Mouse (Mus musculus) right cerebral cortex, postnatal 25 days (tissue): Measurements from ENCODE around the gene Rhebl1.

ENCODE experiments used
- DNase-seq: peaks from one replicate; pipeline ENCODE4 v3.0.0; 2022

The Rhebl1 gene

GRCm38 (mm10) chr15:98871070-98871915 lies 23.0 kb downstream of the Rhebl1 start, which contains the start of gene Kmt2d:
Gene Kmt2d (minus strand): TSS chr15:98871204.
- DNase-seq, result peak; percentile 57

- DNase-seq, result no peak
Observed at GRCm38 (mm10) chr15:98870179-98871069, 23.9 kb downstream of the Rhebl1 start.

GRCm38 (mm10) chr15:98869342-98870178 lies 24.8 kb downstream of the Rhebl1 start:
- DNase-seq, result no peak

- DNase-seq, result no peak
Observed at GRCm38 (mm10) chr15:98868346-98869063, 25.8 kb downstream of the Rhebl1 start.

GRCm38 (mm10) chr15:98867321-98867720 lies 27.0 kb downstream of the Rhebl1 start:
- DNase-seq, result peak; percentile 48

- DNase-seq, result no peak
Observed at GRCm38 (mm10) chr15:98866501-98866900, 27.8 kb downstream of the Rhebl1 start.

- DNase-seq, result no peak
Observed at GRCm38 (mm10) chr15:98865771-98866170, 28.6 kb downstream of the Rhebl1 start.

- DNase-seq, result no peak
Observed at GRCm38 (mm10) chr15:98864951-98865350, 29.4 kb downstream of the Rhebl1 start.

- DNase-seq, result no peak
Observed at GRCm38 (mm10) chr15:98863451-98863958, 30.8 kb downstream of the Rhebl1 start.

- no peak for DNase-seq
Observed at GRCm38 (mm10) chr15:98861701-98862410, 32.5 kb downstream of the Rhebl1 start.

GRCm38 (mm10) chr15:98860921-98861320 lies 33.4 kb downstream of the Rhebl1 start:
- no peak for DNase-seq

- no peak for DNase-seq
Observed at GRCm38 (mm10) chr15:98859319-98860043, 34.9 kb downstream of the Rhebl1 start.

- no peak for DNase-seq
Observed at GRCm38 (mm10) chr15:98854214-98854613, 40.1 kb downstream of the Rhebl1 start.

- DNase-seq, result no peak
Observed at GRCm38 (mm10) chr15:98853161-98853937, 41.0 kb downstream of the Rhebl1 start.

GRCm38 (mm10) chr15:98852733-98853132 lies 41.6 kb downstream of the Rhebl1 start:
- DNase-seq, result no peak

GRCm38 (mm10) chr15:98852071-98852470 lies 42.3 kb downstream of the Rhebl1 start:
- DNase-seq, result no peak

- no peak for DNase-seq
Observed at GRCm38 (mm10) chr15:98851229-98851818, 43.0 kb downstream of the Rhebl1 start.

- no peak for DNase-seq
Observed at GRCm38 (mm10) chr15:98850668-98851067, 43.7 kb downstream of the Rhebl1 start.

GRCm38 (mm10) chr15:98849956-98850600 lies 44.3 kb downstream of the Rhebl1 start:
- no peak for DNase-seq
